Mouse (Mus musculus) stomach, embryonic 16.5 days (tissue): ENCODE results near the gene Npw. TPM values are rescaled to one million over a fixed set of nuclear protein-coding genes. Genes with fewer than 3 reads are reported as not detected.
A peak's percentile ranks its signal among the peaks of the same experiment; 100 is the strongest.
"Not testable (repeated sequence)": the region's sequence is repeated elsewhere in the genome, so short reads cannot be mapped to it uniquely, and the experiment has no call there.

Experiments used
- ATAC-seq: fragments of 200-750 bp; cut with Nextera tagmentation; 2 replicates; pipeline ENCODE4 v1.8.0; 2017; ENCODE audit warnings: moderate number of reproducible peaks, moderate TSS enrichment; ENCODE audit not compliant: insufficient read depth, low FRiP score
- H3K27ac ChIP-seq: fragments of 300-500 bp; sonication (generic); 2 replicates; pipeline ENCODE4 v1.5.1; 2014; ENCODE audit warnings: low read length
- H3K27me3 ChIP-seq: fragments of 300-500 bp; sonication (generic); 2 replicates; pipeline ENCODE4 v1.6.1; 2014; ENCODE audit warnings: low read length, control low read depth, mixed read lengths; ENCODE audit not compliant: control insufficient read depth, insufficient read depth
- H3K36me3 ChIP-seq: fragments of 300-500 bp; sonication (generic); 2 replicates; pipeline ENCODE4 v1.6.1; 2014; ENCODE audit warnings: low read length; ENCODE audit not compliant: control insufficient read depth, insufficient read depth
- H3K4me1 ChIP-seq: fragments of 300-500 bp; sonication (generic); 2 replicates; pipeline ENCODE4 v1.6.1; 2014; ENCODE audit warnings: low read length, control low read depth, mixed read lengths; ENCODE audit not compliant: control insufficient read depth, insufficient read depth
- H3K4me2 ChIP-seq: fragments of 300-500 bp; sonication (generic); 2 replicates; pipeline ENCODE4 v1.6.1; 2014; ENCODE audit warnings: low read depth, low read length, mixed read lengths
- H3K4me3 ChIP-seq: fragments of 300-500 bp; sonication (generic); replicated peaks from 2 replicates; pipeline ENCODE4 v1.5.1; 2014; ENCODE audit warnings: mild to moderate bottlenecking, low read length
- H3K9ac ChIP-seq: fragments of 300-500 bp; sonication (generic); 2 replicates; pipeline ENCODE4 v1.6.1; 2014; ENCODE audit warnings: low read length
- H3K9me3 ChIP-seq: fragments of 300-500 bp; sonication (generic); replicated peaks from 2 replicates; pipeline ENCODE4 v1.6.1; 2016; ENCODE audit warnings: low read length, control low read depth; ENCODE audit not compliant: control insufficient read depth
- WGBS: fragments of 180-500 bp; shearing (Covaris S2); extraction: QIAGEN DNeasy Blood & Tissue Kit; methylation state at CpG from one replicate; pipeline ENCODE4 v1.1.7; 2014; 5-methylcytosine and 5-hydroxymethylcytosine counted together
- polyA plus RNA-seq: library from polyadenylated mRNA; unstranded; fragments of >200 nt; fragmentation: Nextera tagmentation; extraction: Ambion mirVana; gene quantifications from 2 replicates; pipeline ENCODE4 v1.2.1, GENCODE M21; 2015

Gene Npw
- polyA plus RNA-seq, 1 experiment from 2014 or later = 0.37 TPM

DNA sequence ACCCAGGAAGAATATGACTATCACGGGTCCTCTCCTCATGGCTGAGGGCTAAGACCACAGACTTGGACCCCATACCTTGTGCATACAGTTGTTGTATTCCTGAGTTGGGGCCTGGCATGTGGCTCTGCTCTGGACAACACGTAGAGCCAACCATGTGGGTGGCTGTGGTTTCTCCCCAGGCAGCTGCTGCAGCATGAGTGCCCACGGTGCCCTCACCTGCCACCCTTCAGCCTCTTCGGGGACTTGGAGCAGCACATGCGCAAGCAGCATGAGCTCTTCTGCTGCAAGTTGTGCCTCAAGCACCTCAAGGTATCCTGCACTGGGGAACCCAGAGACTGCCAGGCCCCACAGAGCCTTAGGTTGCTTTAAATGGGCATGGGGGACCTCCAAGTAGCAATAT is 18.6 kb upstream of the Npw start:
- no peak overlapping the region for H3K27ac ChIP-seq
- H3K36me3 ChIP-seq = peaks cover 23% of the 10 kb centered on the region
- H3K9me3 ChIP-seq = no peaks in the 10 kb centered on the region
- H3K4me2 ChIP-seq = no peak overlapping the region
- H3K27me3 ChIP-seq = no peaks in the 10 kb centered on the region
- H3K9ac ChIP-seq = no peak overlapping the region
- WGBS = 89% methylated on average over 5 of the region's 5 CpGs
- no peak overlapping the region for H3K4me3 ChIP-seq
- ATAC-seq = no peak
- peaks cover 18% of the 10 kb centered on the region for H3K4me1 ChIP-seq

DNA sequence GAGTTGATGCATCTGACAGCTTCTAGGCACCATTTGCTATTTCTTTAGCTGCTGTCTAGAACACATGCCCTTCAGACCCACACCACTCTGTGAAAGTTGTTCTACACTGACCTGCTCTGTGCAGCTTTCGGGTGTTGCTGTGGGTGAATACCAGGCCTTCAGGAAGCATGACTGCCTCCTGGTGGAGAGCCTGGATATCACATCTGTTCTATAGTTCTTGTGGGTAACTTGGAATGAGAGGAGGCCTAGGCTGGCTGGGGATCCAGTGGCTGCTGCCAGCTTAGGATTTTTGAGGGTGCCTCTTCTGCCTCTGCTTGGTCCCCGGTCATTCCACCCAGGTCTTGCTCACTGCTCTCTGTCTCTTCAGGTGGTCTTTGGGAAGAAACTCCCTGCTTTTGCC is 17.9 kb upstream of the Npw start:
- ATAC-seq = no peak
- Histone ChIP-seq H3K4me2 (no peak overlapping the region), H3K9ac (no peak overlapping the region), H3K4me1 (peaks cover 25% of the 10 kb centered on the region), H3K9me3 (no peaks in the 10 kb centered on the region), H3K36me3 (peaks cover 23% of the 10 kb centered on the region), H3K4me3 (no peak overlapping the region), H3K27me3 (no peaks in the 10 kb centered on the region), H3K27ac (no peak overlapping the region)
- 56% methylated on average over 2 of the region's 2 CpGs for WGBS

DNA sequence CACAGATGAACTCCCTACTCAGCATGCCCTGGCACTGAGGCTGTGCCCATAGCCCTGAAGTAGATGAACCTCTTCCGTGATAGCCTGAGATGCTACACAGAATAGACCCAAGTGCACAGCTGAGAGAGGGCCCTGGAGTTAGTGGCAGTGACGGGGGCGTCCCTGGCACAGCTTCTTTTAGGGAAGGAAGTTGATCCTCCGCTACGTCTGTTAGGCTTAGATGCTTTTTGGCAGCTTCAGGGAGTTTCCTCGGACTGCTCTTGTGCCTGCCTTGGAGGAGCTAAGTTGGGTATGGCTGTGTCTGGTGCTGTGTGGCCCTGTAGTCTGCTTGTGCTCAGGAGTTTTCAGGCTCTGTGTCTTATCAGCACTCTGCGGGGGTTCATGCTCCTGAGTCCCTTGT is 16.0 kb upstream of the Npw start:
- 78% methylated on average over 7 of the region's 7 CpGs for WGBS
- Histone ChIP-seq H3K9me3 (no peaks in the 10 kb centered on the region), H3K27ac (no peak overlapping the region), H3K9ac (no peak overlapping the region), H3K36me3 (peaks cover 13% of the 10 kb centered on the region; the same call in 1 of the 2 replicates), H3K4me2 (no peak overlapping the region), H3K4me3 (no peak overlapping the region), H3K27me3 (no peaks in the 10 kb centered on the region), H3K4me1 (peaks cover 34% of the 10 kb centered on the region)
- ATAC-seq = no peak

DNA sequence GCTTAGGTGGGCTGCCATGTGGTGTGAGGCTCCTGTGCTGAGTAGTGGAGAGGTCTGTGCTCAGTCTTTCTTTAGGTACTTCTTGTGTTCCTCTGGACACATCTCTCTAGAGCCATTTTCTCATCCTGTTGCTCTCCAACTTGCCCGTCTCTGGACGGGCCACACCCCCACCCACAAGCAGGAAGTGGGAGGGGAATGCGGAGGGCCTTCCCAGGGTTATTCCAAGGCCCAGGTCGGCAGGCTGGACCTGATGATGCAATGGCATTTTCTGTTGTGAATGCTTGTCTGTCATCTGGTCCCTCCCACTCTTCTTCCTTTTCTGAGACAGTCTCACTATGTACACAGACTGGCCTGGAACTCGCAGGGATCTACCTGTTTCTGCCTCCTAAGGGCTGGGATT is 13.9 kb upstream of the Npw start:
- no peak; the same call in 1 of the 2 replicates for ATAC-seq
- peak overlapping the region; percentile 35 for H3K4me2 ChIP-seq
- 10% methylated on average over 5 of the region's 5 CpGs for WGBS
- peak overlapping the region; percentile 7; the same call in 1 of the 2 replicates for H3K4me3 ChIP-seq
- no peaks in the 10 kb centered on the region for H3K27me3 ChIP-seq
- peak overlapping the region; percentile 40; the same call in 1 of the 2 replicates for H3K27ac ChIP-seq
- peak overlapping the region; percentile 38 for H3K9ac ChIP-seq
- H3K9me3 ChIP-seq = no peaks in the 10 kb centered on the region
- no peaks in the 10 kb centered on the region; the same call in 1 of the 2 replicates for H3K36me3 ChIP-seq
- peaks cover 33% of the 10 kb centered on the region for H3K4me1 ChIP-seq

DNA sequence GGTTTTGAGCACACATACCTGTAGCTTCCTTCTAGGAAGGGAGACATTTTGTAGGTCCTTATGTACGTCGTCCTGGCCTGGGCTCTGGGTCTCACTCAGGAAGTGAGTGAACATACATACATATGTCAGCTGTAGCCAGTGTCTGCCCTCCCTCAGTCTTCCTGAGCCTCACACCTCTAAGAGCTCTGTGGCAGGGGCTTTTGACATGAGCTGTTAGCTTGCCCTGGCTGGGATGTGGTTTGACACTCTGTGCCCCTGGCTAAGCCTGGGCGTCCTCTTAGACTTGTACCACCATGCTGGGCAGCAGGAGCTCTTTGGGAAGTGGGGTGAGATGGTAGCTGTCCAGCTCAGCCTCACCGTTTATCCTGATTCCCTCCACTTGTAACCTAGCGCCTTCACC is 13.1 kb upstream of the Npw start:
- 54% methylated on average over 5 of the region's 5 CpGs for WGBS
- peak overlapping the region; percentile 99 for H3K9ac ChIP-seq
- no peak for ATAC-seq
- H3K4me3 ChIP-seq = no peak overlapping the region; the same call in 1 of the 2 replicates
- no peaks in the 10 kb centered on the region for H3K36me3 ChIP-seq
- H3K4me1 ChIP-seq = peaks cover 33% of the 10 kb centered on the region
- no peaks in the 10 kb centered on the region for H3K27me3 ChIP-seq
- H3K27ac ChIP-seq = 0 out of 2 replicates have a peak overlapping the region, but pooled peaks have one; percentile 40
- H3K9me3 ChIP-seq = no peaks in the 10 kb centered on the region
- peak overlapping the region; percentile 96 for H3K4me2 ChIP-seq

DNA sequence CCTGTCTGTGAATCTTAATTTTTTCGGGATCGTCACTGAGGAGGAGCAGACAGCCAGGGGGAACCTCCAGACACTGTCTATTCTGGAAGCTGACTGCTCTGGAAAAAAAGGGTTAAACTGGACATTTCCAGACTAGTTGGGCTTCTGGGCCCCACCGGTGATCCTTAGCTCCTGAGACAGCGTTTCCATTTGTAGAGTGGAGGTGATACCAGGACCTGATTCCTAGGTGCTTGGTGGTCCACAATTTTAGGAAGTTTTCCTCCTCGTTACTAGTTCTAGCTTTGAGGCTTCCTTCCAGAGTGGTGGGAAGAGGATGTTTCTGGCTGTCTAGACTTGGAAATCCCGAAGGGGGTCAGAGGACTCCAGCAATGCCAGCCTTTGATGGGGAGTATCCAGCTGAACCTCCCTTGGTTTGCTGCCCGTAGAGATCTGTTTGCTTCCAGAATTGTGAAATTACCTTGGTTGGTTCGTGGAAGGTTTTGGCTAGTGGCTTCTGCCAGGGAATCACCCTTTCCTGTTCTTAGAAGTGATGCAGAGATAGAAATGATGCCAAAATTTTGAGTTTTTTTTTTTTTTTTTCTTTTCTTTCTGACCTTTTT is 12.1 kb upstream of the Npw start:
- H3K27me3 ChIP-seq = no peaks in the 10 kb centered on the region
- no peaks in the 10 kb centered on the region for H3K9me3 ChIP-seq
- H3K4me2 ChIP-seq = peak overlapping the region; percentile 96
- WGBS = 6% methylated on average over 8 of the region's 8 CpGs
- H3K9ac ChIP-seq = peak overlapping the region; percentile 99
- H3K36me3 ChIP-seq = no peaks in the 10 kb centered on the region
- H3K4me1 ChIP-seq = peaks cover 33% of the 10 kb centered on the region
- peak overlapping the region; percentile 99 for H3K4me3 ChIP-seq
- peak overlapping the region; percentile 86 for H3K27ac ChIP-seq
- no peak; the same call in 1 of the 2 replicates for ATAC-seq

DNA sequence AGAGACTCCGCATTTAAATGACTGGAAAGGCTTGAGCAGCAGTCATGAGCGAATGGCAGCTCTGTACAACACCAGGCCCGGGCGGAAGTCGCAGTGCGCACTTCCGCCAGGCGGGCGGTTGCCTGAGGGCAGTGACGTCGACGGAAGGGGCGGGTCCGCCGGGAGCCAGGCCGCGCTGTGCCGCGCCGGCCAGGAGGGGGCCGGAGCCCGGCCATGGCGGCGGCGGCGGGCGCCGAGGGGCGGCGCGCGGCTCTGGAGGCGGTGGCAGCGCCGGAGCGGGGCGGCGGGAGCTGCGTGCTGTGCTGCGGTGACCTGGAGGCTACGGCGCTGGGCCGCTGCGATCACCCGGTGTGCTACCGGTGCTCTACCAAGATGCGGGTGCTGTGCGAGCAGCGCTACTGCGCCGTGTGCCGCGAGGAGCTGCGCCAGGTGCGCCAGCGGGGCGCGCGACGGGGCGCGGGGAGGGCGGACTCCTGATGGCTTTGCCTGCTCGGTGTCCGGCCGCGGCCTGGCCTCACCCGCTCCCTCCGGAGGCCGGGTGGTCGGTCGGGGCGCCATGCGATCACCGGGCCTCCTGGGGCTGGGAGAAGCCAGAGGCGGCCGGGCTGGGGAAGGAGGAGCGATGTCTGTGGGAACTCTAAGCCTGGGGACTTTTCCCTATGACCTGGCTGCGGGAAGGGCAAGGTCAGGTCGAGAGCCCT is 11.4 kb upstream of the Npw start, which contains the start of gene Zfp598:
Gene Zfp598 (plus strand): TSS at position 143 of the 701 bp plus-strand sequence.
- no peaks in the 10 kb centered on the region for H3K36me3 ChIP-seq
- peak; percentile 98 for ATAC-seq
- peak within 1 kb of the TSS; percentile 99 for H3K4me3 ChIP-seq
- H3K9ac ChIP-seq = peak within 1 kb of the TSS; percentile 99
- H3K4me2 ChIP-seq = peak within 1 kb of the TSS; percentile 96
- H3K9me3 ChIP-seq = no peaks in the 10 kb centered on the region
- peaks cover 33% of the 10 kb centered on the region for H3K4me1 ChIP-seq
- WGBS = under 1% methylated on average over 75 of the region's 80 CpGs
- peak within 1 kb of the TSS; percentile 86 for H3K27ac ChIP-seq
- H3K27me3 ChIP-seq = no peaks in the 10 kb centered on the region

DNA sequence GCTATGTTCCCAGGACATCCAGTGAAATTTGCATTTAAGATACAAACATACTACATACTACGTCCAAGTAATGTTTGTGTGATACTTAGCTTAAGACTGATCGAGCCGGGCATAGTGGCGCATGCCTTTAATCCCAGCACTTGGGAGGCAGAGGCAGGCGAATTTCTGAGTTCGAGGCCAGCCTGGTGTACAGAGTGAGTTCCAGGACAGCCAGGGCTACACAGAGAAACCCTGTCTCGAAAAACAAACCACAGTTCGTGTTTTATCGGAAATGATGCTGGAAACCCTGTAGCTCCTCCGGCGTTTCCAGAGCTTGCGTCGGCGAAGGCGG is 10.9 kb upstream of the Npw start:
- not testable (repeated sequence) for H3K9me3 ChIP-seq, H3K36me3 ChIP-seq, H3K27me3 ChIP-seq, ATAC-seq
- Histone ChIP-seq H3K4me1 (peaks cover 33% of the 10 kb centered on the region), H3K27ac (peak overlapping the region; percentile 78), H3K9ac (peak overlapping the region; percentile 99), H3K4me2 (peak overlapping the region; percentile 69), H3K4me3 (peak overlapping the region; percentile 99)
- WGBS = 7% methylated on average over 15 of the region's 15 CpGs

DNA sequence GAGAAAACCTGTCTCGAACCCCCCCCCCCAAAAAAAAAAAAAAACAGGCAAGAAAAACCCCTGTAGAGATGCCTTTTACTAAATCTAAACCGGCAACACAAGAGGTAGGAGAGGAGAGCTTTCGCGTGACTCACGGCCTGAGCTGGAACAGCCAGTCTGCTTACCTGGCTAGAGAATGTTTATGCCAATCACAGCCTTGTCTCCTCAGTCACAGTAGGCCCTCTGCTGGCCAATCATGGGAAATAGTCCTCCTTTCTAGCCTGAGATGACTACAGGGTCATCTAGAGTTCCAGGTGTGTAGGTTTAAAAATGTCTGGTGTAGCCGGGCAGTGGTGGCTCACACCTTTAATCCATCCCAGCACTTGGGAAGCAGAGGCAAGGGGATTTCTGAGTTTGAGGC is 9.2 kb upstream of the Npw start:
- Histone ChIP-seq H3K36me3 (no peaks in the 10 kb centered on the region), H3K27ac (no peak overlapping the region; the same call in 1 of the 2 replicates), H3K27me3 (no peaks in the 10 kb centered on the region), H3K4me2 (no peak overlapping the region), H3K9me3 (no peaks in the 10 kb centered on the region), H3K9ac (no peak overlapping the region), H3K4me1 (peaks cover 28% of the 10 kb centered on the region), H3K4me3 (no peak overlapping the region)
- 16% methylated on average over 6 of the region's 6 CpGs for WGBS
- ATAC-seq = no peak
